7 mouse cellular contexts compared by ENCODE assay signal in the genomic region with DNA sequence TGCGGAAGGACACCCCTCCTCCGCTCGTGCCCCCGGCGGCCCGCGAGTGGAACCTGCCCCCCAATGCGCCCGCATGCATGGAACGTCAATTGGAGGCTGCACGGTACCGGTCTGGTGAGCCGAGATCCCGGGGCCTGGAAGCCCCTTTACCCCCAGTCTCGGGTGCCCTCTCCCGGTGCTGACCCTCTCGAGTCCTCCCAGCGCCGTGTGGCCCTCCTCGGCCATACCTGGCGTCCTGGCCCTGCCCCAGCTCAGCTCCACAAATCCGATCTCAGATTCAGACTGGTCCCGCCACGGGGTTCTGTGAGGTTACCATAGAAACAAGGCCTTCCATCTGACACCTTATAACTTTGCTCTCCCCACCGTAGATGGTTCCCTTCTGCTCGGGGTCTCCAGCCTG. TPM values are rescaled to one million over a fixed set of nuclear protein-coding genes. Genes with fewer than 3 reads are reported as not detected.
DNase-seq lines count a peak whose midpoint lies in the region; ATAC-seq and TF ChIP-seq lines count a peak whose summit lies in the region.

No protein-coding gene starts in this region.

- no peaks in the 10 kb centered on the region for H3K27me3 ChIP-seq in lung, embryonic 16.5 days (ENCODE audit: control insufficient read depth, insufficient read depth, low read depth, low read length)
- no peaks in the 10 kb centered on the region for H3K27me3 ChIP-seq in hindbrain, postnatal 0 days (ENCODE audit: insufficient read depth, low read length)
- H3K27me3 ChIP-seq in midbrain, embryonic 15.5 days (replicated peaks): no peaks in the 10 kb centered on the region

- TF ChIP-seq CTCF in hindbrain, postnatal 0 days (IDR thresholded peaks at IDR 0.05; ENCODE audit: low read depth): no peak; the same call in 1 of the 2 replicates

- no peaks in the 10 kb centered on the region for H3K9me3 ChIP-seq in lung, embryonic 16.5 days (ENCODE audit: control insufficient read depth, low read length)
- no peaks in the 10 kb centered on the region for H3K9me3 ChIP-seq in hindbrain, postnatal 0 days (ENCODE audit: low read length)
- no peaks in the 10 kb centered on the region for H3K9me3 ChIP-seq in midbrain, embryonic 15.5 days

- no peak for DNase-seq in lung, postnatal 4 days
- peak; percentile 49 for DNase-seq in embryo, embryonic 11 days
- DNase-seq in hindbrain, postnatal 0 days (ENCODE audit: low spot score): peak; percentile 64
- no peak for DNase-seq in spleen, postnatal 36 days (ENCODE audit: low spot score in 2 of 2)
- no peak for DNase-seq in thymus, postnatal 14 days

- WGBS in lung, embryonic 16.5 days: 1% methylated on average over 26 of the region's 26 CpGs
- WGBS in hindbrain, postnatal 0 days: 0% methylated on average over 26 of the region's 26 CpGs
- WGBS in midbrain, embryonic 15.5 days: under 1% methylated on average over 26 of the region's 26 CpGs

- ATAC-seq in lung, embryonic 16.5 days (ENCODE audit: low read depth): peak; percentile 61
- ATAC-seq in hindbrain, postnatal 0 days: peak; percentile 79
- ATAC-seq in midbrain, embryonic 15.5 days (replicated peaks): peak; percentile 85

- peaks cover 18% of the 10 kb centered on the region for H3K4me1 ChIP-seq in lung, embryonic 16.5 days (replicated peaks; ENCODE audit: control insufficient read depth, insufficient read depth, low read length)
- peaks cover 19% of the 10 kb centered on the region for H3K4me1 ChIP-seq in hindbrain, postnatal 0 days (ENCODE audit: insufficient read depth, low read length)
- H3K4me1 ChIP-seq in midbrain, embryonic 15.5 days: peaks cover 39% of the 10 kb centered on the region

- H3K9ac ChIP-seq in lung, embryonic 16.5 days (ENCODE audit: low read length): peak overlapping the region; percentile 83
- H3K9ac ChIP-seq in hindbrain, postnatal 0 days (replicated peaks; ENCODE audit: low read length): peak overlapping the region; percentile 94
- peak overlapping the region; percentile 94 for H3K9ac ChIP-seq in midbrain, embryonic 15.5 days

- peaks cover 14% of the 10 kb centered on the region for H3K36me3 ChIP-seq in lung, embryonic 16.5 days (ENCODE audit: control insufficient read depth, insufficient read depth, low read length)
- peaks cover 33% of the 10 kb centered on the region for H3K36me3 ChIP-seq in hindbrain, postnatal 0 days (ENCODE audit: insufficient read depth, low read length)
- H3K36me3 ChIP-seq in midbrain, embryonic 15.5 days (replicated peaks): peaks cover 38% of the 10 kb centered on the region

- peak overlapping the region; percentile 26; the same call in 1 of the 2 replicates for H3K27ac ChIP-seq in lung, embryonic 16.5 days (ENCODE audit: low read length)
- peak overlapping the region; percentile 80 for H3K27ac ChIP-seq in hindbrain, postnatal 0 days
- peak overlapping the region; percentile 79 for H3K27ac ChIP-seq in midbrain, embryonic 15.5 days

- H3K4me3 ChIP-seq in lung, embryonic 16.5 days (ENCODE audit: low read length): peak overlapping the region; percentile 80
- H3K4me3 ChIP-seq in hindbrain, postnatal 0 days (ENCODE audit: low read length): peak overlapping the region; percentile 81
- H3K4me3 ChIP-seq in midbrain, embryonic 15.5 days: peak overlapping the region; percentile 87

- H3K4me2 ChIP-seq in lung, embryonic 16.5 days (ENCODE audit: low read depth, low read length): peak overlapping the region; percentile 83
- H3K4me2 ChIP-seq in hindbrain, postnatal 0 days (ENCODE audit: low read depth, low read length): peak overlapping the region; percentile 80
- peak overlapping the region; percentile 73 for H3K4me2 ChIP-seq in midbrain, embryonic 15.5 days

RNA-seq across cellular contexts. Expression of a gene that starts 0.3 kb away (rescaled TPM):
- 465 and 474 TPM in 2 replicates for polyA plus RNA-seq in lung, embryonic 16.5 days (2015; fragmentation: Nextera tagmentation; extraction: Ambion mirVana)
- 233 and 276 TPM in 2 replicates for total RNA-seq in hindbrain, postnatal 0 days (2014; rRNA removed)
- 607 and 619 TPM in 2 replicates for polyA plus RNA-seq in hindbrain, postnatal 0 days (2015; fragmentation: Nextera tagmentation; extraction: Ambion mirVana)
- polyA plus RNA-seq in midbrain, embryonic 15.5 days (2015; fragmentation: Nextera tagmentation; extraction: Ambion mirVana): 486 and 492 TPM in 2 replicates

RNA-seq across cellular contexts. Expression of a gene that starts 0.4 kb away (rescaled TPM):
- 102 and 117 TPM in 2 replicates for polyA plus RNA-seq in lung, embryonic 16.5 days (2015; fragmentation: Nextera tagmentation; extraction: Ambion mirVana)
- total RNA-seq in hindbrain, postnatal 0 days (2014; rRNA removed): 66.7 and 70.7 TPM in 2 replicates
- polyA plus RNA-seq in hindbrain, postnatal 0 days (2015; fragmentation: Nextera tagmentation; extraction: Ambion mirVana): 85.1 and 88.0 TPM in 2 replicates
- polyA plus RNA-seq in midbrain, embryonic 15.5 days (2015; fragmentation: Nextera tagmentation; extraction: Ambion mirVana): 100 and 101 TPM in 2 replicates

RNA-seq across cellular contexts. Expression of a gene that starts 13.9 kb away (rescaled TPM):
- polyA plus RNA-seq in lung, embryonic 16.5 days (2015; fragmentation: Nextera tagmentation; extraction: Ambion mirVana): 0.97 and 2.1 TPM in 2 replicates
- total RNA-seq in hindbrain, postnatal 0 days (2014; rRNA removed): 5.0 and 6.3 TPM in 2 replicates
- polyA plus RNA-seq in hindbrain, postnatal 0 days (2015; fragmentation: Nextera tagmentation; extraction: Ambion mirVana): 4.5 and 5.3 TPM in 2 replicates
- polyA plus RNA-seq in midbrain, embryonic 15.5 days (2015; fragmentation: Nextera tagmentation; extraction: Ambion mirVana): 4.5 and 6.1 TPM in 2 replicates

RNA-seq across cellular contexts. Expression of a gene that starts 27.1 kb away (rescaled TPM):
- polyA plus RNA-seq in lung, embryonic 16.5 days (2015; fragmentation: Nextera tagmentation; extraction: Ambion mirVana): 0.93 TPM in 2 replicates
- total RNA-seq in hindbrain, postnatal 0 days (2014; rRNA removed): 0.14 and 0.21 TPM in 2 replicates
- 0.39 and 0.41 TPM in 2 replicates for polyA plus RNA-seq in hindbrain, postnatal 0 days (2015; fragmentation: Nextera tagmentation; extraction: Ambion mirVana)
- 0.34 and 0.38 TPM in 2 replicates for polyA plus RNA-seq in midbrain, embryonic 15.5 days (2015; fragmentation: Nextera tagmentation; extraction: Ambion mirVana)

RNA-seq across cellular contexts. Expression of a gene that starts 54.9 kb away (rescaled TPM):
- polyA plus RNA-seq in lung, embryonic 16.5 days (2015; fragmentation: Nextera tagmentation; extraction: Ambion mirVana): 11.3 and 16.2 TPM in 2 replicates
- total RNA-seq in hindbrain, postnatal 0 days (2014; rRNA removed): 2.0 and 4.3 TPM in 2 replicates
- 9.8 and 11.1 TPM in 2 replicates for polyA plus RNA-seq in hindbrain, postnatal 0 days (2015; fragmentation: Nextera tagmentation; extraction: Ambion mirVana)
- polyA plus RNA-seq in midbrain, embryonic 15.5 days (2015; fragmentation: Nextera tagmentation; extraction: Ambion mirVana): 6.1 and 6.2 TPM in 2 replicates

Comparison
In these comparisons a context has a peak if more than half of its experiments do, and no peak if none do; other contexts are left out.
1. H3K27ac ChIP-seq: peak in every context shown above with its lines; median percentile 80 in hindbrain, postnatal 0 days; 79 in midbrain, embryonic 15.5 days; 26 in lung, embryonic 16.5 days.
2. DNase-seq: peak in embryo, embryonic 11 days (single experiment) and hindbrain, postnatal 0 days (single experiment); none in lung, postnatal 4 days (0 of 2), spleen, postnatal 36 days (0 of 2) and thymus, postnatal 14 days (single experiment).
3. Peak in every context shown above with its lines, with median percentiles within 50 percentile points of each other: ATAC-seq, H3K4me2 ChIP-seq, H3K4me3 ChIP-seq and H3K9ac ChIP-seq.